Mouse (Mus musculus): Measurements from ENCODE around the gene Rcor1.

GRCm38 (mm10) chr12:111063361-111063760 lies 24.2 kb downstream of the Rcor1 start:
- TF ChIP-seq CTCF (IDR thresholded peaks at IDR 0.05; ENCODE audit: control insufficient read depth, insufficient read depth, low read length): no peak
- TF ChIP-seq POLR2A (IDR thresholded peaks at IDR 0.05; ENCODE audit: borderline replicate concordance, control insufficient read depth, low read depth, low read length): no peak

Data from bone marrow, adult 2 months (tissue).